Mouse (Mus musculus) adrenal gland, postnatal 0 days (tissue): ENCODE results near the gene Defa34. TPM values are rescaled to one million over a fixed set of nuclear protein-coding genes. Genes with fewer than 3 reads are reported as not detected.

Experiments used
- polyA plus RNA-seq: library from polyadenylated mRNA; unstranded; fragments of >200 nt; fragmentation: Nextera tagmentation; extraction: Ambion mirVana; gene quantifications from 2 replicates; pipeline ENCODE4 v1.2.1, GENCODE M21; 2015

Gene Defa34
- not detected in 2 replicates for polyA plus RNA-seq

DNA sequence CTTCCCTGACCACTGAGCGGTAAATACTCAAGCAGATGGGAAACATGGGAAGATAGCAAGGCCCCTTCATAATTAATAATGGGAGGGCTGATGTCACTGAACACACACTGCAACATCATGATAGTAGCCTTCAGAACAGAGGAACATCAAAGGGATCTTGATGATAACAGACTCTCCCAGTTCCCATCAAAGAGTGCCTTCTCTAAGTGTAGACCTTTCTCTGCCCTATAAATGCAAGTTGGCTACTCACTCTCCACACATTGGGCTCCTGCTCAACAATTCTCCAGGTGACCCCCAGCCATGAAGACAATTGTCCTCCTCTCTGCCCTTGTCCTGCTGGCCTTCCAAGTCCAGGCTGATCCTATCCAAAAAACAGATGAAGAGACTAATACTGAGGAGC lies at the start of gene Defa34:
Defa34 (plus strand) TSS at position 301 of the 400 bp plus-strand sequence.

DNA sequence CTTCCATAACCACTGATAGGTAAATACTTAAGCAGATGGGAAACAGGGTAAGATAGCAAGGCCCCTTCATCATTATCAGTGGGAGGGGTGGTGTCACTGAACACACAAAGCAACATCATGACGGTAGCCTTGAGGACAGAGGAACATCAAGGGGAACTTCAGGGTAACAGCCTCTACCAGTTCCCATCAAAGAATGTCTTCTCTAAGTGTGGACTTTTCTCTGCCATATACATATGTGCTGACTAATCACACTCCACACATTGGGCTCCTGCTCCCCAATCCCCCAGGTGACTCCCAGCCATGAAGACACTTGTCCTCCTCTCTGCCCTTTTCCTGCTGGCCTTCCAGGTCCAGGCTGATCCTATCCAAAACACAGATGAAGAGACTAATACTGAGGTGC lies 47.7 kb upstream of the Defa34 start, which contains the start of gene Defa26:
Defa26 (plus strand) TSS at position 301 of the 400 bp plus-strand sequence.

DNA sequence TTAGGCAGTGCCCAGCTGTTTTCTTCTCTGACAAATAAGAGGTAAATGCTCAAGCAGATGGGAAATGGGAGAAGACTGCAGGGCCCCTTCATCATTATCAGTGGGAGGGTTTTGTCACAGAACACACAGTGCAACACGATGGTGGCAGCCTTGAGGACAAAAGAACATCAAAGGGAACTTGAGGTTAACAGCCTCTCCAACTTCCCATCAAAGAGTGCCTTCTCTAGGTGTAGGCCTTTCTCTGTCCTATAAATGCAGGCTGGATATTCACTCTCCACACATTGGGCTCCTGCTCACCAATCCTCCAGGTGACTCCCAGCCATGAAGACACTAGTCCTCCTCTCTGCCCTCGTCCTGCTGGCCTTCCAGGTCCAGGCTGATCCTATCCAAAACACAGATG lies 10.1 kb upstream of the Defa34 start, which contains the start of gene Defa17:
Defa17 (plus strand) TSS at position 301 of the 400 bp plus-strand sequence.

DNA sequence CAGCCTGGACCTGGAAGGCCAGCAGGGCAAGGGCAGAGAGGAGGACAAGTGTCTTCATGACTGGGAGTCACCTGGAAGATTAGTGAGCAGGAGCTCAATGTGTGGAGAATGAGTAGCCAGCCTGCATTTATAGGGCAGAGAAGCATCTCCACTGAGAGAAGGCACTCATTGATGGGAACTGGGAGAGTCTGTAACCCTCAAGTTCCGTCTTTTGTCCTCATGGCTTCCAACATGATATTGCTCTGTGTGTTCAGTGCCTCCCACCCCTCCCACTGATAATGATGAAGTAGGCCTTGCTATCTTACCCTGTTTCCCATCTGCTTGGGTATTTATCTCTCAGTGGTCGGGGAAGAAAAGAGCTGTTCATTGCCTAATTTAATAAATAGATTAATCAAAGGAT lies 37.9 kb downstream of the Defa34 start, which contains the start of gene AY761184:
AY761184 (minus strand) TSS at position 101 of the 400 bp plus-strand sequence.

Other genes with a start within 250 kb of the Defa34 start
- not detected in 2 replicates for gene Defa36, start 238.4 kb upstream of the Defa34 start, polyA plus RNA-seq
- not detected in 2 replicates for gene Gm7849, start 209.2 kb upstream of the Defa34 start, polyA plus RNA-seq
- gene Defa20, start 156.5 kb upstream of the Defa34 start, polyA plus RNA-seq = not detected in 2 replicates
- not detected in 2 replicates for gene Defa32, start 136.8 kb upstream of the Defa34 start, polyA plus RNA-seq
- not detected in 2 replicates for gene Defa37, start 100.4 kb upstream of the Defa34 start, polyA plus RNA-seq
- not detected in 2 replicates for gene Defa28, start 82.8 kb upstream of the Defa34 start, polyA plus RNA-seq
- gene Gm7861, start 71.3 kb upstream of the Defa34 start, polyA plus RNA-seq = not detected in 2 replicates
- gene Defa26, start 47.6 kb upstream of the Defa34 start, polyA plus RNA-seq = not detected in 2 replicates
- gene Defa17, start 10.0 kb upstream of the Defa34 start, polyA plus RNA-seq = 1.1 TPM in 1 of 2 replicates, not detected in the other
- gene AY761184, start 37.8 kb downstream of the Defa34 start, polyA plus RNA-seq = not detected in 2 replicates
- 0.35 and 0.37 TPM in 2 replicates for gene Defa24, start 68.7 kb downstream of the Defa34 start, polyA plus RNA-seq
- not detected in 2 replicates for gene Defb50, start 157.7 kb downstream of the Defa34 start, polyA plus RNA-seq
- not detected in 2 replicates for gene Defb2, start 174.1 kb downstream of the Defa34 start, polyA plus RNA-seq
- gene Defb10, start 193.1 kb downstream of the Defa34 start, polyA plus RNA-seq = not detected in 2 replicates
- not detected in 2 replicates for gene Defb9, start 219.6 kb downstream of the Defa34 start, polyA plus RNA-seq
- gene Defb11, start 240.6 kb downstream of the Defa34 start, polyA plus RNA-seq = not detected in 2 replicates